ENCODE assay signal across 8 mouse cellular contexts in genomic region chr5:31698931-31699330, GRCm38 (mm10). TPM values are rescaled to one million over a fixed set of nuclear protein-coding genes. Genes with fewer than 3 reads are reported as not detected.
DNase-seq lines count a peak whose midpoint lies in the region; ATAC-seq and TF ChIP-seq lines count a peak whose summit lies in the region.

No protein-coding gene starts in this region.

- TF ChIP-seq CTCF in heart, adult 2 months (IDR thresholded peaks at IDR 0.05): no peak
- no peak for TF ChIP-seq CTCF in stomach, postnatal 0 days (IDR thresholded peaks at IDR 0.05; ENCODE audit: low read depth)

- TF ChIP-seq EP300 in heart, adult 2 months (IDR thresholded peaks at IDR 0.05; ENCODE audit: insufficient read depth, low read depth, low read length): no peak
- TF ChIP-seq EP300 in stomach, postnatal 0 days (optimal IDR thresholded peaks at IDR 0.05): no peak

- intact Hi-C loops in heart, adult 2 months (cut with DNase I): loop anchor here (2.0 to 5.0 kb wide), 4 partner anchors 28 to 137 kb away; no protein-coding TSS in a partner anchor
- intact Hi-C loops in heart, postnatal 25 days (cut with DNase I): loop anchor here (2.0 to 5.0 kb wide), 3 partner anchors 53 to 438 kb away; no protein-coding TSS in a partner anchor
- intact Hi-C loops in left cerebral cortex, postnatal 10 days (cut with DNase I): loop anchor here (5.0 kb wide), 1 partner anchor 438 kb away; the partner anchor contains the start of gene Fosl2

- no peak overlapping the region for H3K4me3 ChIP-seq in heart, adult 2 months
- H3K4me3 ChIP-seq in neural tube, embryonic 12.5 days: no peak overlapping the region
- no peak overlapping the region for H3K4me3 ChIP-seq in intestine, embryonic 16.5 days (ENCODE audit: low read length)
- H3K4me3 ChIP-seq in stomach, postnatal 0 days (ENCODE audit: low read depth, low read length): peak overlapping the region; percentile 73; the same call in 1 of the 2 replicates

- H3K9me3 ChIP-seq in neural tube, embryonic 12.5 days: no peaks in the 10 kb centered on the region
- H3K9me3 ChIP-seq in intestine, embryonic 16.5 days (ENCODE audit: control insufficient read depth, low read length): no peaks in the 10 kb centered on the region
- H3K9me3 ChIP-seq in stomach, postnatal 0 days (ENCODE audit: control insufficient read depth, low read length): no peaks in the 10 kb centered on the region

- peak overlapping the region; percentile 73; the same call in 1 of the 2 replicates for H3K4me2 ChIP-seq in neural tube, embryonic 12.5 days (replicated peaks)
- H3K4me2 ChIP-seq in intestine, embryonic 16.5 days (ENCODE audit: low read depth, low read length): peak overlapping the region; percentile 69; the same call in 1 of the 2 replicates
- no peak overlapping the region; the same call in 1 of the 2 replicates for H3K4me2 ChIP-seq in stomach, postnatal 0 days (replicated peaks; ENCODE audit: low read depth)

- peaks cover 2% of the 10 kb centered on the region for H3K36me3 ChIP-seq in heart, adult 2 months (ENCODE audit: control insufficient read depth, insufficient read depth, low read length)
- H3K36me3 ChIP-seq in neural tube, embryonic 12.5 days: no peaks in the 10 kb centered on the region
- H3K36me3 ChIP-seq in intestine, embryonic 16.5 days (ENCODE audit: control insufficient read depth, insufficient read depth, low read length): no peaks in the 10 kb centered on the region
- H3K36me3 ChIP-seq in stomach, postnatal 0 days (ENCODE audit: control insufficient read depth, insufficient read depth, low read length): 0 out of 2 replicates have a peak, but pooled peaks cover 3% of the 10 kb centered on the region

- H3K27ac ChIP-seq in heart, adult 2 months: peak overlapping the region; percentile 96
- H3K27ac ChIP-seq in neural tube, embryonic 12.5 days: no peak overlapping the region
- no peak overlapping the region for H3K27ac ChIP-seq in intestine, embryonic 16.5 days (ENCODE audit: low read length)
- H3K27ac ChIP-seq in stomach, postnatal 0 days (replicated peaks): peak overlapping the region; percentile 77

- no peaks in the 10 kb centered on the region for H3K27me3 ChIP-seq in heart, adult 2 months (ENCODE audit: control insufficient read depth, insufficient read depth, low read length)
- no peaks in the 10 kb centered on the region for H3K27me3 ChIP-seq in neural tube, embryonic 12.5 days (replicated peaks)
- H3K27me3 ChIP-seq in intestine, embryonic 16.5 days (replicated peaks; ENCODE audit: control insufficient read depth, insufficient read depth, low read length): no peaks in the 10 kb centered on the region
- H3K27me3 ChIP-seq in stomach, postnatal 0 days (ENCODE audit: control insufficient read depth, insufficient read depth, low read length): no peaks in the 10 kb centered on the region

- no peak for ATAC-seq in neural tube, embryonic 12.5 days (ENCODE audit: low FRiP score, low read depth)
- no peak for ATAC-seq in intestine, embryonic 16.5 days
- no peak for ATAC-seq in stomach, postnatal 0 days (ENCODE audit: low FRiP score, low TSS enrichment)

- H3K9ac ChIP-seq in heart, adult 2 months (ENCODE audit: low read depth, low read length): no peak overlapping the region
- no peak overlapping the region for H3K9ac ChIP-seq in neural tube, embryonic 12.5 days
- no peak overlapping the region for H3K9ac ChIP-seq in intestine, embryonic 16.5 days (ENCODE audit: low read depth, low read length)
- H3K9ac ChIP-seq in stomach, postnatal 0 days (ENCODE audit: low read length): no peak overlapping the region

- DNase-seq in heart, adult 2 months: no peak
- DNase-seq in heart, postnatal 25 days (ENCODE audit: low spot score): no peak
- no peak for DNase-seq in neural tube, embryonic 10.5 days (ENCODE audit: extremely low spot score, low spot score)
- no peak for DNase-seq in stomach, postnatal 0 days (ENCODE audit: low spot score)
- no peak for DNase-seq in adrenal gland, postnatal 36 days
- DNase-seq in left cerebral cortex, postnatal 10 days (ENCODE audit: extremely low spot score in 1 of 2, low spot score in 2 of 2): no peak

- no peaks in the 10 kb centered on the region; the same call in 1 of the 2 replicates for H3K4me1 ChIP-seq in heart, adult 2 months (ENCODE audit: control insufficient read depth, insufficient read depth, low read length)
- peaks cover 2% of the 10 kb centered on the region; the same call in 1 of the 2 replicates for H3K4me1 ChIP-seq in neural tube, embryonic 12.5 days
- H3K4me1 ChIP-seq in intestine, embryonic 16.5 days (ENCODE audit: control insufficient read depth, insufficient read depth, low read length): peaks cover 3% of the 10 kb centered on the region; the same call in 1 of the 2 replicates
- 0 out of 2 replicates have a peak, but pooled peaks cover 3% of the 10 kb centered on the region for H3K4me1 ChIP-seq in stomach, postnatal 0 days (replicated peaks; ENCODE audit: control insufficient read depth, insufficient read depth)

- TF ChIP-seq POLR2A in heart, adult 2 months (IDR thresholded peaks at IDR 0.05; ENCODE audit: insufficient read depth, low read depth, low read length): no peak

- no peaks in the 10 kb centered on the region for H3K79me2 ChIP-seq in heart, adult 2 months (replicated peaks; ENCODE audit: control insufficient read depth, insufficient read depth, low read length)

- 55% methylated on average over 4 of the region's 4 CpGs for WGBS in heart, adult 2 months
- WGBS in neural tube, embryonic 12.5 days: 51% methylated on average over 4 of the region's 4 CpGs
- WGBS in intestine, embryonic 16.5 days: 52% methylated on average over 4 of the region's 4 CpGs
- WGBS in stomach, postnatal 0 days: 42% methylated on average over 4 of the region's 4 CpGs

RNA-seq across cellular contexts. Expression of gene Babam2, which starts 1.4 kb away (rescaled TPM):
- total RNA-seq in heart, adult 2 months (2021): 10 to 100 TPM; 28.4 to 32.9 TPM
- polyA plus RNA-seq in heart, adult 2 months (2012; rRNA removed): 25.2 and 34.4 TPM in 2 replicates
- 10 to 100 TPM; 31.2 to 32.1 TPM for total RNA-seq in heart, postnatal 25 days (2021)
- polyA plus RNA-seq in neural tube, embryonic 12.5 days (2016; fragmentation: Nextera tagmentation; extraction: Ambion mirVana): 36.0 and 45.5 TPM in 2 replicates
- polyA plus RNA-seq in intestine, embryonic 16.5 days (2015; fragmentation: Nextera tagmentation; extraction: Ambion mirVana): 63.5 and 69.0 TPM in 2 replicates
- 44.9 and 46.5 TPM in 2 replicates for polyA plus RNA-seq in stomach, postnatal 0 days (2015; fragmentation: Nextera tagmentation; extraction: Ambion mirVana)
- 100 to 1,000 TPM in 1 of 2 experiments, 10 to 100 TPM in 1; 85.1 to 146 TPM for total RNA-seq in adrenal gland, postnatal 36 days (2021)
- total RNA-seq in left cerebral cortex, postnatal 10 days (2021): 10 to 100 TPM; 40.5 to 48.7 TPM

RNA-seq across cellular contexts. Expression of gene Rbks, which starts 1.5 kb away (rescaled TPM):
- 1 to 10 TPM; 4.3 to 4.4 TPM for total RNA-seq in heart, adult 2 months (2021)
- polyA plus RNA-seq in heart, adult 2 months (2012; rRNA removed): 2.3 and 2.7 TPM in 2 replicates
- total RNA-seq in heart, postnatal 25 days (2021): 1 to 10 TPM; 2.7 to 4.4 TPM
- 1.6 and 2.2 TPM in 2 replicates for polyA plus RNA-seq in neural tube, embryonic 12.5 days (2016; fragmentation: Nextera tagmentation; extraction: Ambion mirVana)
- polyA plus RNA-seq in intestine, embryonic 16.5 days (2015; fragmentation: Nextera tagmentation; extraction: Ambion mirVana): 20.8 and 21.2 TPM in 2 replicates
- 5.7 and 6.2 TPM in 2 replicates for polyA plus RNA-seq in stomach, postnatal 0 days (2015; fragmentation: Nextera tagmentation; extraction: Ambion mirVana)
- 10 to 100 TPM in 1 of 2 experiments, 1 to 10 TPM in 1; 6.6 to 16.7 TPM for total RNA-seq in adrenal gland, postnatal 36 days (2021)
- 1 to 10 TPM; 2.1 to 2.5 TPM for total RNA-seq in left cerebral cortex, postnatal 10 days (2021)

Comparison
In these comparisons a context has a peak if more than half of its experiments do, and no peak if none do; other contexts are left out.
1. H3K27ac ChIP-seq: peak in heart, adult 2 months (single experiment) and stomach, postnatal 0 days (single experiment); none in neural tube, embryonic 12.5 days (single experiment) and intestine, embryonic 16.5 days (single experiment).